Mouse (Mus musculus) naive thymus-derived CD4-positive, alpha-beta T cell, adult 2 months (primary cell): ENCODE data around the gene Gm3278.
"Not testable (repeated sequence)": the region's sequence is repeated elsewhere in the genome, so short reads cannot be mapped to it uniquely, and the experiment has no call there.

Experiments
- DNase-seq: peaks from one replicate; pipeline ENCODE4 v3.0.0-alpha.2; 2011; ENCODE audit warnings: low read depth

Gene Gm3278

DNA sequence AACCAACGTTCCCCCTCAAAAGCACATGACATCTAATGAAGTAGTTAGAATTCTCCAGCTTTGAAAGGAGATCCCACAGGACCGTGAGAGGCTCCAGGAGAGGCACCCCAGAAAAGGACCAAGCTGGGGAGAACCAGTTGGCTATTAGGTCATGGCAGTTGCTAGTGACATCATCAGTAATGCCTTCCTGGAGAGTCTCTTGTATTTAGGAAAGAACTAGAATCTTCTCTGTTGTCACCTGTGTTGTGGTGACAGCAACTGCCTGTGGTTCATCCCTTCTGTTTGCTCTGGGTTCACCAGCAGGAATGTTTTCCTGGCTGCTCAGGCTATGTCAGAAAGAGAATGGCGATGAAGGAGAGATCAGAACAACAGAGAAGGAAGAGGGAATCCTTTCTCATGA lies at the start of gene Gm3278:
Gene Gm3278 (plus strand): TSS at position 301 of the 400 bp plus-strand sequence.
- not testable (repeated sequence) for DNase-seq

- DNase-seq = not testable (repeated sequence)
Observed at GRCm38 (mm10) chr14:4855299-4855980, 36.8 kb upstream of the Gm3278 start, which contains the start of gene Gm3264. Gene Gm3264 (plus strand): TSS chr14:4855576.
